Mouse (Mus musculus): ENCODE measurements around the gene Ccdc141. TPM values are rescaled to one million over a fixed set of nuclear protein-coding genes. Genes with fewer than 3 reads are reported as not detected.
A peak's percentile ranks its signal among the peaks of the same experiment; 100 is the strongest.

The Ccdc141 gene
- total RNA-seq, 2 experiments from 2014 or later, result 213 to 231 TPM

- intact Hi-C loops (cut with DNase I), result no loop called here
- DNase-seq, result no peak
Measured at GRCm38 (mm10) chr2:76992493-76993201, 177.8 kb downstream of the Ccdc141 start.

GRCm38 (mm10) chr2:76987317-76987716 lies 183.1 kb downstream of the Ccdc141 start:
- no peak for DNase-seq
- intact Hi-C loops (cut with DNase I), result no loop called here

GRCm38 (mm10) chr2:76984384-76984783 lies 186.1 kb downstream of the Ccdc141 start:
- intact Hi-C loops (cut with DNase I), result no loop called here
- DNase-seq, result no peak

GRCm38 (mm10) chr2:76983601-76984000 lies 186.8 kb downstream of the Ccdc141 start:
- intact Hi-C loops (cut with DNase I), result no loop called here

GRCm38 (mm10) chr2:76982391-76983145 lies 187.9 kb downstream of the Ccdc141 start, which contains the start of gene Ttn:
TSS of gene Ttn (minus strand) at chr2:76982547.
- intact Hi-C loops (cut with DNase I), result no loop called here
- DNase-seq, result peak; percentile 69 to 78

More at GRCm38 (mm10) chr2:76983601-76984000, 186.8 kb downstream of the Ccdc141 start:
- DNase-seq, result no peak

- peak in 1 of 2 experiments; percentile 54 for DNase-seq
- intact Hi-C loops (cut with DNase I), result no loop called here
Measured at GRCm38 (mm10) chr2:76981717-76982116, 188.7 kb downstream of the Ccdc141 start.

- intact Hi-C loops (cut with DNase I), result no loop called here
- peak in 1 of 2 experiments; percentile 69 for DNase-seq
Measured at GRCm38 (mm10) chr2:76980146-76980545, 190.3 kb downstream of the Ccdc141 start.

GRCm38 (mm10) chr2:76977650-76978049 lies 192.8 kb downstream of the Ccdc141 start:
- DNase-seq, result no peak
- intact Hi-C loops (cut with DNase I), result no loop called here

GRCm38 (mm10) chr2:76972051-76972450 lies 198.4 kb downstream of the Ccdc141 start:
- intact Hi-C loops (cut with DNase I), result no loop called here
- DNase-seq, result no peak

- no peak for DNase-seq
- intact Hi-C loops (cut with DNase I), result loop anchor here (2.0 kb wide), 1 partner anchor 372 kb away; no protein-coding TSS in a partner anchor
Measured at GRCm38 (mm10) chr2:76971069-76971468, 199.4 kb downstream of the Ccdc141 start.

GRCm38 (mm10) chr2:76970669-76971068 lies 199.8 kb downstream of the Ccdc141 start:
- no peak for DNase-seq
- intact Hi-C loops (cut with DNase I), result loop anchor here (2.0 kb wide), 1 partner anchor 372 kb away; no protein-coding TSS in a partner anchor

GRCm38 (mm10) chr2:76970204-76970603 lies 200.2 kb downstream of the Ccdc141 start:
- DNase-seq, result no peak
- intact Hi-C loops (cut with DNase I), result loop anchor here (2.0 kb wide), 1 partner anchor 373 kb away; no protein-coding TSS in a partner anchor

GRCm38 (mm10) chr2:76969637-76970036 lies 200.8 kb downstream of the Ccdc141 start:
- intact Hi-C loops (cut with DNase I), result loop anchor here (1.0 to 2.0 kb wide), 2 partner anchors 40 to 373 kb away; no protein-coding TSS in a partner anchor
- no peak for DNase-seq

- DNase-seq, result peak; percentile 61 to 81
- intact Hi-C loops (cut with DNase I), result loop anchor here (1.0 kb wide), 1 partner anchor 40 kb away; no protein-coding TSS in a partner anchor
Measured at GRCm38 (mm10) chr2:76968919-76969318, 201.5 kb downstream of the Ccdc141 start.

GRCm38 (mm10) chr2:76966582-76966981 lies 203.9 kb downstream of the Ccdc141 start:
- intact Hi-C loops (cut with DNase I), result no loop called here
- no peak for DNase-seq

- intact Hi-C loops (cut with DNase I), result no loop called here
Measured at GRCm38 (mm10) chr2:76966013-76966412, 204.4 kb downstream of the Ccdc141 start.

GRCm38 (mm10) chr2:76965542-76965941 lies 204.9 kb downstream of the Ccdc141 start:
- intact Hi-C loops (cut with DNase I), result no loop called here
- DNase-seq, result no peak

More at GRCm38 (mm10) chr2:76966013-76966412, 204.4 kb downstream of the Ccdc141 start:
- DNase-seq, result no peak

GRCm38 (mm10) chr2:76962045-76962432 lies 208.4 kb downstream of the Ccdc141 start:
- DNase-seq, result no peak
- intact Hi-C loops (cut with DNase I), result no loop called here

GRCm38 (mm10) chr2:76961420-76962044 lies 208.9 kb downstream of the Ccdc141 start:
- intact Hi-C loops (cut with DNase I), result no loop called here
- no peak for DNase-seq
